Mouse (Mus musculus): Measurements from ENCODE around the gene Ahcyl2. TPM values are rescaled to one million over a fixed set of nuclear protein-coding genes. Genes with fewer than 3 reads are reported as not detected.
A peak's percentile ranks its signal among the peaks of the same experiment; 100 is the strongest.

Gene Ahcyl2
- polyA plus RNA-seq, 1 experiment, result 37.2 TPM

DNA sequence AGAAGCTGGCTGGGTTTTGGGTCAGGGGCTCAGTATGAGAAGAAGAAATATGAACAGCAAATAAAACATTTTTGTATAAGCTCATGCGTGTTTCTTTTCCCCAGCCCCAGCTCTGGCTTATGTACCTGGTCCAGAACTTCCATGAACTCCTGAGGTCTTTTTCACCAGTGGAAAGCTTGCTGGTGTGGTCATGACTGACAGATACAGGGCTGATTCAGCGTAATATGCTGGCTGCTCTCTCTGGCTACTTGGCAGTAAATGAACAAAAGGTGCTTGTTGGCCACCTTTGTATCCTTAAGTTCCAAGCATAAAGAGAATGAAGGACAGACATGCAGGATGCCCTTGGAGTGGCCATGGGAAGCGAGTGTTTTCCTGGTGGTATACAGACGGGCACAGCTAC is 6.5 kb upstream of the Ahcyl2 start:
- Histone ChIP-seq H3K27ac (ENCODE audit: insufficient read depth, low read length) (no peak overlapping the region), H3K4me3 (ENCODE audit: low read depth, low read length) (no peak overlapping the region), H3K9ac (ENCODE audit: low read depth, poor library complexity, severe bottlenecking) (no peak overlapping the region), H3K9me3 (replicated peaks; ENCODE audit: control insufficient read depth, insufficient read depth, low read length, poor library complexity, severe bottlenecking) (no peaks in the 10 kb centered on the region), H3K27me3 (ENCODE audit: control insufficient read depth, insufficient read depth, low read length, poor library complexity, severe bottlenecking) (no peaks in the 10 kb centered on the region), H3K4me1 (ENCODE audit: control insufficient read depth, insufficient read depth, low read length) (no peaks in the 10 kb centered on the region), H3K36me3 (ENCODE audit: control insufficient read depth, insufficient read depth, low read length, poor library complexity, severe bottlenecking) (no peaks in the 10 kb centered on the region)
- TF ChIP-seq CTCF (IDR thresholded peaks at IDR 0.05; ENCODE audit: low read depth, low read length), result no peak
- TF ChIP-seq EP300 (IDR thresholded peaks at IDR 0.05; ENCODE audit: insufficient read depth, low read depth, low read length), result no peak
- TF ChIP-seq POLR2A (IDR thresholded peaks at IDR 0.05; ENCODE audit: insufficient read depth, low read length), result no peak

DNA sequence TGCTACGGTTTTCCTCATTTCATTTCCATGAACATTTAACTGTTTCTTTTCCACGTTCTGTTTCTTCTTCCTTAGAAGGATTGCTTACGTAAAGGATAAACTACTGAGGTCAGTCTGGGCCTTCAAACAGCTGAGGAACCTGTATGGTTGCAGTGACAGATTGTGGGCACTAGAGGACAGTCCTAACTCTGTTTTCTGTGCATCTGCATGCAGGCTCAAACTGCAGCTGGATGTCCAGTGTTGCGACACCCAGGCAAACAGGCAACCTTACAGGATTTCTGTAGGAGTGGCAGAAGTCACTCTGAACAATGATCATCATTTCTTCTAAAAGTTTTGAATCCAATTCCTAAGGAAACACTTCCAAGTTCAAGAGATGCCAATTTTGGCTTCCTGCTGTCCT is 5.3 kb upstream of the Ahcyl2 start:
- no peaks in the 10 kb centered on the region for H3K4me1 ChIP-seq (ENCODE audit: control insufficient read depth, insufficient read depth, low read length)
- H3K27me3 ChIP-seq (ENCODE audit: control insufficient read depth, insufficient read depth, low read length, poor library complexity, severe bottlenecking), result no peaks in the 10 kb centered on the region
- TF ChIP-seq EP300 (IDR thresholded peaks at IDR 0.05; ENCODE audit: insufficient read depth, low read depth, low read length) (no peak), CTCF (IDR thresholded peaks at IDR 0.05; ENCODE audit: low read depth, low read length) (peak; percentile 72)
- H3K36me3 ChIP-seq (ENCODE audit: control insufficient read depth, insufficient read depth, low read length, poor library complexity, severe bottlenecking), result no peaks in the 10 kb centered on the region
- H3K9ac ChIP-seq (ENCODE audit: low read depth, poor library complexity, severe bottlenecking), result no peak overlapping the region
- no peak overlapping the region for H3K27ac ChIP-seq (ENCODE audit: insufficient read depth, low read length)
- no peak overlapping the region for H3K4me3 ChIP-seq (ENCODE audit: low read depth, low read length)
- no peaks in the 10 kb centered on the region for H3K9me3 ChIP-seq (replicated peaks; ENCODE audit: control insufficient read depth, insufficient read depth, low read length, poor library complexity, severe bottlenecking)

DNA sequence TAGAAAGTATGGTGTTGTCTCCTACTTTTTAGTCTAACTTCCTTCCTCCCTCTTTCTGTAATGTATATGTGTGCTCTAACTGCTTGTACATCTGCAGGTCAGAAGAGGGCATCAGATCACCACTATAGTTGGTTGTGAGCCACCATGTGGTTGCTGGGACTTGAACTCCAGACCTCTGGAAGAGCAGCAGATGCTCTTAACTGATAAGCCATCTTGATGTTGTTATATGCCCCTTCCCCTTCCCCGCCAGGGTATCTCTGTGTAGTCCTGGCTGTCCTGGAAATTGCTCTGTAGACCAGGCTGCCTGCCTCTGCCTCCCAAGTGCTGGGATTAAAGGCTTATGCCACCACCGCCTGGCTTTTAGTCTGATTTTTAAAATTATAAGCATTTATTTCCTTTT is 937 bp upstream of the Ahcyl2 start:
- Histone ChIP-seq H3K36me3 (ENCODE audit: control insufficient read depth, insufficient read depth, low read length, poor library complexity, severe bottlenecking) (no peaks in the 10 kb centered on the region), H3K27ac (ENCODE audit: insufficient read depth, low read length) (no peak overlapping the region), H3K4me3 (ENCODE audit: low read depth, low read length) (no peak overlapping the region), H3K4me1 (ENCODE audit: control insufficient read depth, insufficient read depth, low read length) (no peaks in the 10 kb centered on the region), H3K27me3 (ENCODE audit: control insufficient read depth, insufficient read depth, low read length, poor library complexity, severe bottlenecking) (no peaks in the 10 kb centered on the region), H3K9me3 (replicated peaks; ENCODE audit: control insufficient read depth, insufficient read depth, low read length, poor library complexity, severe bottlenecking) (no peaks in the 10 kb centered on the region), H3K9ac (ENCODE audit: low read depth, poor library complexity, severe bottlenecking) (no peak overlapping the region)
- TF ChIP-seq EP300 (IDR thresholded peaks at IDR 0.05; ENCODE audit: insufficient read depth, low read depth, low read length) (no peak), CTCF (IDR thresholded peaks at IDR 0.05; ENCODE audit: low read depth, low read length) (peak; percentile 42), POLR2A (IDR thresholded peaks at IDR 0.05; ENCODE audit: insufficient read depth, low read length) (no peak)

DNA sequence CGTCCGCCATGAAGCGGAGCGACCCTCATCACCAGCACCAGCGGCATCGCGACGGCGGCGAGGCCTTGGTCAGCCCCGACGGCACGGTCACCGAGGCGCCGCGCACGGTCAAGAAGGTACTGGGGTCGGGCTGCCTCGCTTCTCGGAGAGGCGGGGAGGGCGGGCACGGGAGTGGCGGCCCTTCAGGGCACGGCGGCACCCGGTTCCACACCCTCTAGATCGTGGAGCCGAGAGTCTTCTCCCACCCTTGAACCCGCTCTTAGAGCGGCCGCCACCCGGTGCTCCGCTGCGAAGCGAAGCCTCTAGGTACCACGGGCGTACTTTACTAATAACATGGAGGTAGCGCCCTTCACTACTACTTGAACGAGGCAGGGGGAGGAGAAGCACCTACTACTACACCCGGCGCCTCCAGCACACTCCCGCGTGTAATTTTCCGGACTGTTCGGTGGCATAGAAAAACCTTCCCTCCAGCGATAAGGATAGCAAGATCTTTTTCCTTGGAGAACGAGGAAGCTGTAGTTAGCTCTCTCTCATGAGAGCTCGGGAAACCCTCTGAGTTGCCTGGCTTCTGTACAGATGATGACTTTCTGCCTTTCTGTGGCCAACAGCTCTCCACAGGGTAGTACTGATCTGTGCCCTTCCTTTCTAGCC is 1.1 kb downstream of the Ahcyl2 start:
- no peak for TF ChIP-seq POLR2A (IDR thresholded peaks at IDR 0.05; ENCODE audit: insufficient read depth, low read length)
- no peak for TF ChIP-seq CTCF (IDR thresholded peaks at IDR 0.05; ENCODE audit: low read depth, low read length)
- TF ChIP-seq EP300 (IDR thresholded peaks at IDR 0.05; ENCODE audit: insufficient read depth, low read depth, low read length), result no peak
- Histone ChIP-seq H3K27ac (ENCODE audit: insufficient read depth, low read length) (no peak overlapping the region), H3K4me3 (ENCODE audit: low read depth, low read length) (peak overlapping the region; percentile 96), H3K4me1 (ENCODE audit: control insufficient read depth, insufficient read depth, low read length) (no peaks in the 10 kb centered on the region), H3K27me3 (ENCODE audit: control insufficient read depth, insufficient read depth, low read length, poor library complexity, severe bottlenecking) (no peaks in the 10 kb centered on the region), H3K9ac (ENCODE audit: low read depth, poor library complexity, severe bottlenecking) (peak overlapping the region; percentile 85), H3K9me3 (replicated peaks; ENCODE audit: control insufficient read depth, insufficient read depth, low read length, poor library complexity, severe bottlenecking) (no peaks in the 10 kb centered on the region), H3K36me3 (ENCODE audit: control insufficient read depth, insufficient read depth, low read length, poor library complexity, severe bottlenecking) (no peaks in the 10 kb centered on the region)

DNA sequence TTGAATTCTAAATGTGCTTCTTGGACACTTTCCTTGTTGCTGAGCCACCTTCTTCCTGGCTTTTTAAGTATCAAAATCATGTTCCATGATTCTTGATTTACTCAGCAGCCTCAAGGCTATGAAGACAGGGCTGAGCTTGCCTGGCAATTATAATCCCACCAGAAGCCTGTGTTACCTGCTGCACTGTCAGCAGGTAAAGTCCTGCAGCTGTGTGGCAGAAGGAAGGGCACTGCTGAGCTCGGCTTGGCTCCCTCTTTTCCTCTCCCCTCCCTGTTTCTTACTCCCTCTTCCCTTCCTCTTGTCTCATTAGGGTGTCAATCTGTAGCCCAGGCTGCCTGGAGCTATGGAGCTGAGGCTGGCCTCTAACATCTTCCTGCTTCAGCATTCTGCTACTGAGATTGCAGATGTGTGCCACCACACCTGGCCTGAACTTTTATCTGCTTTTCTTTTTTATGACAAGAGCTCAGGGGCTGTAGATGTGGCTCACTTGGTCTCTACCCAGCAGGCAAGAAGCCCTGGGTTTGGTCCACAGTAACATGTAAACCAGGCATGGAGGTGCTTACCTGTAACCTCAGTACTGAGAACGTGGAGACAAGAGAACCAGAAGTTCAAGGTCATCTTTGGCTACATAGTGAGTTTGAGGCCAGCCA is 3.0 kb downstream of the Ahcyl2 start:
- Histone ChIP-seq H3K27ac (ENCODE audit: insufficient read depth, low read length) (no peak overlapping the region), H3K36me3 (ENCODE audit: control insufficient read depth, insufficient read depth, low read length, poor library complexity, severe bottlenecking) (no peaks in the 10 kb centered on the region), H3K9ac (ENCODE audit: low read depth, poor library complexity, severe bottlenecking) (no peak overlapping the region), H3K4me1 (ENCODE audit: control insufficient read depth, insufficient read depth, low read length) (no peaks in the 10 kb centered on the region), H3K9me3 (replicated peaks; ENCODE audit: control insufficient read depth, insufficient read depth, low read length, poor library complexity, severe bottlenecking) (no peaks in the 10 kb centered on the region), H3K27me3 (ENCODE audit: control insufficient read depth, insufficient read depth, low read length, poor library complexity, severe bottlenecking) (no peaks in the 10 kb centered on the region), H3K4me3 (ENCODE audit: low read depth, low read length) (no peak overlapping the region)
- TF ChIP-seq POLR2A (IDR thresholded peaks at IDR 0.05; ENCODE audit: insufficient read depth, low read length), result no peak
- no peak for TF ChIP-seq CTCF (IDR thresholded peaks at IDR 0.05; ENCODE audit: low read depth, low read length)
- no peak for TF ChIP-seq EP300 (IDR thresholded peaks at IDR 0.05; ENCODE audit: insufficient read depth, low read depth, low read length)

DNA sequence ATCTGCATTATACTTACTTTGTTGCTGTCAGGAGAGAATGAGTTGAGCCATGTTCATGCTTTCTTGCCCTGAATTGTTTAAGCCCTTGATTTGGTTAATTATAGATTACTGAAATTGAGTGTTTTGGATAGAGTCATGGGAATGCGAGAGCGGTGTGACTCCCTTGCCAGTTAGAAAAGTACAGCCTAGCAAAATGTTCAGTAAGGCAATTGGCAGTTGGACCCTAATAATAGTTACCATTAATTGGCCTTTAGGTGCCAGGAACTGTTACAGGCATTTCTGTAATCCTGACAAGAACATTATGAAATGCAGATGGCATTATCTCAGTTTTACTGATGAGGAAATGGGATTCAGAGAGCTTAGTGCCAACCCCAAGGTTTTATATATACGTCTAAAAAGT is 4.4 kb downstream of the Ahcyl2 start:
- H3K27me3 ChIP-seq (ENCODE audit: control insufficient read depth, insufficient read depth, low read length, poor library complexity, severe bottlenecking), result no peaks in the 10 kb centered on the region
- no peak for TF ChIP-seq CTCF (IDR thresholded peaks at IDR 0.05; ENCODE audit: low read depth, low read length)
- no peak for TF ChIP-seq POLR2A (IDR thresholded peaks at IDR 0.05; ENCODE audit: insufficient read depth, low read length)
- TF ChIP-seq EP300 (IDR thresholded peaks at IDR 0.05; ENCODE audit: insufficient read depth, low read depth, low read length), result no peak
- no peaks in the 10 kb centered on the region for H3K36me3 ChIP-seq (ENCODE audit: control insufficient read depth, insufficient read depth, low read length, poor library complexity, severe bottlenecking)
- H3K4me1 ChIP-seq (ENCODE audit: control insufficient read depth, insufficient read depth, low read length), result no peaks in the 10 kb centered on the region
- H3K9ac ChIP-seq (ENCODE audit: low read depth, poor library complexity, severe bottlenecking), result no peak overlapping the region
- no peak overlapping the region for H3K27ac ChIP-seq (ENCODE audit: insufficient read depth, low read length)
- H3K9me3 ChIP-seq (replicated peaks; ENCODE audit: control insufficient read depth, insufficient read depth, low read length, poor library complexity, severe bottlenecking), result no peaks in the 10 kb centered on the region
- H3K4me3 ChIP-seq (ENCODE audit: low read depth, low read length), result no peak overlapping the region

All from ES-Bruce4 (cell line).